In the genomic region with DNA sequence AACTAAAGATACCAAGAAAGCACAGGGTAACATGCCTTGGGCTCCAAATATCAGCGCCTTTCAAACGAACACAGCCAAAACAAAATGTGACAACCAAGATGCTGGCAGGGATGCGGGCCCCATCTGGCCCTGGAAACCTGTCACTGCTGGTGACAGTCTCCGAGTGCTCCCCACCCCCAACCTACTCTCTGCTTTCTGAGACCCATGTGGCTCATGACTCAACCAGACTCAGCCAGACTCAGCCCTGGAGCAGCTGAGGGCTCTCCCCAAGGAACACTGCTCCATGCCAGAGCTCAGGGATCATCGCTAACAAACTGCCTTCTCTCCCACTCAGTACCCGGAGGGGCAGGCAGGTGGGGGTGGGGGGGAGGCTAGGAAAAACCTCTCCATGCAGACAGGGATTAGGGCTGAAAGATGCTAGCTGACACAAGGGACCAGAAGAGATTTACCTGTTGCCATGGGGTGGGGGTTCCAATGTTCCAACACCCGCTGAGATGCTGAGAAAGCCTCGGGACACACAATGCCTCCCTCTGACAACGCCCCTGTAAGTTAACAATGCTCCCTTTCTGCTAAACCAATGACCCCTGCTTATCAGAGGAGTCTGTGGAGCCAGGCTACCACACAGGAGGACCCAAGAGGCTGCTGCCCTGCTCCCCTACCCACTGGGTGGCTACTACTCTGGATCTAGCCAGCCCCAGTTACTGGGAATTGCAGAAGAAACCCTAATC, we compare ENCODE assay signal across 9 mouse cellular contexts.
DNase-seq lines count a peak whose midpoint lies in the region; ATAC-seq lines count a peak whose summit lies in the region.
"Had no signal": no experiment of that assay in that cellular context is flagged by ENCODE, and none has a peak within 500 bp of the region (broad histone marks: within the 10 kb centered on the region; RNA-seq: fewer than 3 reads in every experiment).

No protein-coding gene starts in this region.

- peak overlapping the region; percentile 23; the same call in 1 of the 2 replicates for H3K27ac ChIP-seq in heart, embryonic 10.5 days

- no peak for ATAC-seq in activated CD4-positive, CD25-positive, alpha-beta regulatory T cell, adult 4 months

- intact Hi-C loops in heart, postnatal 36 days (cut with DNase I), result no loop called here
- intact Hi-C loops in left cerebral cortex, postnatal 36 days (cut with DNase I), result no loop called here

- H3K27me3 ChIP-seq in heart, embryonic 10.5 days (ENCODE audit: insufficient read depth, poor library complexity, severe bottlenecking), result no peaks in the 10 kb centered on the region

- 43% methylated on average over 9 of the region's 9 CpGs for WGBS in heart, embryonic 10.5 days

- H3K4me1 ChIP-seq in heart, embryonic 10.5 days, result peaks cover 18% of the 10 kb centered on the region

- no peak for DNase-seq in heart, embryonic 10.5 days (ENCODE audit: low spot score)
- DNase-seq in heart, postnatal 36 days, result no peak
- peak; percentile 95 for DNase-seq in cerebellum, adult 11-12 months
- DNase-seq in frontal cortex, postnatal 25 days (ENCODE audit: low spot score in 2 of 2), result peak; percentile 33 to 56
- peak; percentile 42 to 54 for DNase-seq in left cerebral cortex, postnatal 36 days (ENCODE audit: low spot score in 2 of 2)
- peak; percentile 67 for DNase-seq in telencephalon, adult 2 months (ENCODE audit: low read depth, low spot score)
- no peak for DNase-seq in lung, postnatal 4 days

- no peaks in the 10 kb centered on the region for H3K36me3 ChIP-seq in heart, embryonic 10.5 days
- H3K36me3 ChIP-seq: G1E had no signal

- H3K9me3 ChIP-seq in heart, embryonic 10.5 days, result no peaks in the 10 kb centered on the region

- H3K4me3 ChIP-seq in heart, embryonic 10.5 days, result no peak overlapping the region

Comparison
In these comparisons a context has a peak if more than half of its experiments do, and no peak if none do; other contexts are left out.
1. DNase-seq: peak in cerebellum, adult 11-12 months (single experiment), frontal cortex, postnatal 25 days (2 of 2), left cerebral cortex, postnatal 36 days (2 of 2) and telencephalon, adult 2 months (single experiment); none in heart, embryonic 10.5 days (single experiment), heart, postnatal 36 days (0 of 2) and lung, postnatal 4 days (0 of 2).